Mouse (Mus musculus) small intestine, adult 2 months (tissue): ENCODE measurements at regions not wholly inside any gene's neighbourhood (a gene's known extent, or its start where the extent isn't known, plus 50 kb on each side); places are given as distances from the start of the nearest gene placed in this dataset.

ENCODE experiments used
- H3K27ac ChIP-seq: fragments of 200-500 bp; 2 replicates; pipeline ENCODE4 v1.5.1; 2012; ENCODE audit warnings: low read depth, low read length, control low read depth, inconsistent platforms; ENCODE audit not compliant: insufficient read depth
- H3K27me3 ChIP-seq: fragments of 200-500 bp; 2 replicates; pipeline ENCODE4 v1.6.1; 2012; ENCODE audit warnings: mild to moderate bottlenecking, moderate library complexity, low read length, inconsistent platforms; ENCODE audit not compliant: control insufficient read depth, insufficient read depth
- H3K36me3 ChIP-seq: fragments of 200-500 bp; 2 replicates; pipeline ENCODE4 v1.6.1; 2012; ENCODE audit warnings: mild to moderate bottlenecking, low read length, control low read depth, inconsistent platforms; ENCODE audit not compliant: control insufficient read depth, insufficient read depth
- H3K4me1 ChIP-seq: fragments of 200-500 bp; 2 replicates; pipeline ENCODE4 v1.6.1; 2012; ENCODE audit warnings: low read length, inconsistent platforms, mixed read lengths; ENCODE audit not compliant: control insufficient read depth, insufficient read depth, insufficient read length
- H3K4me3 ChIP-seq: fragments of 200-500 bp; 2 replicates; pipeline ENCODE4 v1.5.1; 2012; ENCODE audit warnings: low read depth, mild to moderate bottlenecking, control low read depth, inconsistent platforms, low read length, moderate library complexity
- CTCF ChIP-seq: fragments of 200-500 bp; IDR thresholded peaks from 2 replicates; pipeline ENCODE4 v1.5.1; 2012; ENCODE audit warnings: low read depth, mild to moderate bottlenecking, control low read depth, inconsistent platforms, low read length, moderate library complexity, mixed read lengths; ENCODE audit not compliant: insufficient replicate concordance, insufficient read length; ENCODE audit errors: extremely low read depth
- POLR2A ChIP-seq: fragments of 200-500 bp; IDR thresholded peaks from 2 replicates; pipeline ENCODE4 v1.6.1; 2012; ENCODE audit warnings: low read depth, mild to moderate bottlenecking, control low read depth, inconsistent platforms, low read length, moderate library complexity
- WGBS: fragments of 180-500 bp; shearing (Covaris S2); methylation state at CpG from one replicate; pipeline ENCODE4 v1.1.7; 2018; 5-methylcytosine and 5-hydroxymethylcytosine counted together

GRCm38 (mm10) chr12:29049105-29049511 lies 297.5 kb downstream of the Eipr1 start:
- H3K4me1 ChIP-seq = no peaks in the 10 kb centered on the region
- WGBS = 63% methylated on average over 8 of the region's 8 CpGs
- H3K4me3 ChIP-seq = no peak overlapping the region
- H3K36me3 ChIP-seq = no peaks in the 10 kb centered on the region
- no peaks in the 10 kb centered on the region for H3K27me3 ChIP-seq
- no peak overlapping the region for H3K27ac ChIP-seq
- TF ChIP-seq CTCF = no peak
- TF ChIP-seq POLR2A = no peak

- Histone ChIP-seq H3K27ac (no peak overlapping the region), H3K4me1 (no peaks in the 10 kb centered on the region), H3K27me3 (no peaks in the 10 kb centered on the region), H3K4me3 (no peak overlapping the region), H3K36me3 (no peaks in the 10 kb centered on the region)
- no peak for TF ChIP-seq POLR2A
Measured at GRCm38 (mm10) chr12:29049801-29050200, 298.2 kb downstream of the Eipr1 start.

DNA sequence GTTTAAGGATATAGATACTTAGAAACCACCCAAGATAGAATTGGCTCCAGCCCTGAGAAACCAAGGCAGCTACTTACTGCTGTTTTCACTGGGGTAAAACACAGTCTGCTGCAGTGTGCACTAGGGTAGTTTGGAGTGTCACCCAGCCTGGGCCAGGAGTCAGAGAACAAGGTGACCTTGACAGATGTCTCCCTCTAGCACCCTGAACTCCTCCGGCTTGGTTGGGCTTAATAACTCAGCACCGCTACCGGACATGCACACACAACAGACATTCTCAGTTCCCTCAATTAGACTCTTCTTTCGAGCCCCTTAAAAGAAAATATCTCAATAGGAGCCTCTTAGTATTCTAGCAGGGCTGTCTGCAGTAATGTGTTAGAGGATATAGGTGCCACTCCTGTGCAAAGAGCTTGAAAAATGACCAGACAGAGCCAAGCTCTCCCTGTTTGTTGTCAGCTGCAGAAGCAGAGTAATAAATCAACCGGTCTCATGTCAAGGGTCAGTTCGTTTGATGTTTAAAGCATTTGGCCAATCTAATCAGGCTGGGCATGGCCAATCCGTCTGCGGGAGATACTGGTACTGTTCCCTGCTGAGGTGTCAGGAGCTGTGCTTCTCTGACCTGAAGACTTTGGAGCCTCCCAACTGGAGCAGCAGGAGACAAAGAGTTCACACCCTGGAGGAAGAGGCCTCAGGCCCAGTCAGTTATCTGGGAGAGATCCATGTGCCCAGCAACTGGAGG lies 299.1 kb downstream of the Eipr1 start:
- H3K27ac ChIP-seq = no peak overlapping the region
- no peak overlapping the region for H3K4me3 ChIP-seq
- no peaks in the 10 kb centered on the region for H3K36me3 ChIP-seq
- no peaks in the 10 kb centered on the region for H3K4me1 ChIP-seq
- TF ChIP-seq CTCF = no peak
- no peak for TF ChIP-seq POLR2A
- 47% methylated on average over 8 of the region's 8 CpGs for WGBS
- no peaks in the 10 kb centered on the region for H3K27me3 ChIP-seq

- H3K4me1 ChIP-seq = no peaks in the 10 kb centered on the region
- no peaks in the 10 kb centered on the region for H3K27me3 ChIP-seq
- TF ChIP-seq CTCF (no peak), POLR2A (no peak)
- 12% methylated on average over 7 of the region's 7 CpGs for WGBS
- H3K4me3 ChIP-seq = no peak overlapping the region
- H3K27ac ChIP-seq = no peak overlapping the region
- H3K36me3 ChIP-seq = no peaks in the 10 kb centered on the region
Measured at GRCm38 (mm10) chr12:29054367-29054766, 302.8 kb downstream of the Eipr1 start.

DNA sequence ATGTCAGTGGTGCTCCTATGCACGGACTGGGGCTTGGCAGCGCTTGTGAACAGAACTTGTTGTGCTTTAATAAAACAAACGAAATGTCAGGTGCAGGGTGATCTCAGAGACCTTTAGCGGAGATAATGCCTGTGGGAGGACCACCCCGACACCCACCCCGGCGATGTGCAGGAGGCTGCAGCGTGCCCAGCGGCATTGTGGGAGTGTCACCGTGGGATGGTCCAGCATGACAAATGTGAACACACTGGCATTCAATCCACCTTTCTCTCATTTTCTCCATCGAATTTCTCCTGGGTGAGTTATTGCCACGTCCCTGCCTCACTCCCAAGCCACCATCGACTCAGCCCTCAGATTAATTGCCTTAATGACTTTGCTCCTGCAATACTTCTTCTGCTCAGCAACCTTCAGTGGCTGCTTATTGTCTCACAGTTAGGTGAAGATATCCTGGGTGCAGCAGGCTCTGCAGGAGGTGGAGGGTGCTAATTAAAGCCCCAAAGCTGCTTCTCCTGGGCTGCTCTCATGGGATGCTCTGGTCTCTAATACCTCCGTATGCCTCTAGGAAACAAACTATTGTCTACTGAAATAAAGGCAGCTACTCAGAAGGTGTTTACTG lies 310.5 kb downstream of the Eipr1 start:
- 46% methylated on average over 14 of the region's 14 CpGs for WGBS
- TF ChIP-seq CTCF (no peak), POLR2A (no peak)
- H3K27me3 ChIP-seq = no peaks in the 10 kb centered on the region
- no peak overlapping the region for H3K27ac ChIP-seq
- no peaks in the 10 kb centered on the region for H3K4me1 ChIP-seq
- no peaks in the 10 kb centered on the region for H3K36me3 ChIP-seq
- H3K4me3 ChIP-seq = no peak overlapping the region

GRCm38 (mm10) chr12:29062801-29063200 lies 311.2 kb downstream of the Eipr1 start:
- Histone ChIP-seq H3K4me3 (no peak overlapping the region), H3K27ac (no peak overlapping the region), H3K27me3 (no peaks in the 10 kb centered on the region), H3K36me3 (no peaks in the 10 kb centered on the region), H3K4me1 (no peaks in the 10 kb centered on the region)
- WGBS = 87% methylated on average over 3 of the region's 3 CpGs
- TF ChIP-seq POLR2A = no peak
- no peak for TF ChIP-seq CTCF

- TF ChIP-seq POLR2A (no peak), CTCF (0 out of 2 replicates have a peak, but pooled peaks have one; percentile 7)
- H3K4me3 ChIP-seq = no peak overlapping the region
- H3K36me3 ChIP-seq = no peaks in the 10 kb centered on the region
- no peaks in the 10 kb centered on the region for H3K4me1 ChIP-seq
- no peaks in the 10 kb centered on the region for H3K27me3 ChIP-seq
- no peak overlapping the region for H3K27ac ChIP-seq
- 31% methylated on average over 5 of the region's 5 CpGs for WGBS
Measured at GRCm38 (mm10) chr12:29068180-29068579, 316.6 kb downstream of the Eipr1 start.
